Mouse (Mus musculus) thymus, postnatal 25 days (tissue): ENCODE data around the gene Pdcd7.

Experiments used
- DNase-seq: peaks from one replicate; pipeline ENCODE4 v3.0.0; 2022

Pdcd7 gene

GRCm38 (mm10) chr9:65404331-65405183 is 58.7 kb downstream of the Pdcd7 start:
- no peak for DNase-seq

- no peak for DNase-seq
These were observed 59.2 kb downstream of the Pdcd7 start for GRCm38 (mm10) chr9:65405184-65405449.

DNA sequence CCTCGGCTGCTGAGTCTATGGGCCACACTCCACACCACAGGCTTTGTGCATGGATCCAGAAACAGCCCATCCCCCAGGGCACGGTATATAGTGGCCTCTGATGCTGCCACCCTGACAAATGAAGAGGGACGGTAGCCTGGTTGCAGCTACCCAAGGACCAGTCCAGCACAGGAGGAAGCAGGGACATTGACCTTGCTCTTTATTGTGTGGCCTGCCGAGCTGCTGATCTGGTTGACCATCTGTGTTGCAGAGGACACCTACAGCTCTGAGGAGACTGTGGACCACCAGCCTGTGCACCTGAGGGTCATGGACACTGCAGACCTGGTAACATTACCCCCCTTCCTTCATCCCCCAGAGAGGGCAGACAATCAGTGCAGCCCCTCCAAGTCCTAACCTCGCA is 61.4 kb downstream of the Pdcd7 start:
- DNase-seq = no peak

GRCm38 (mm10) chr9:65407861-65408260 is 62.0 kb downstream of the Pdcd7 start:
- DNase-seq = no peak

DNA sequence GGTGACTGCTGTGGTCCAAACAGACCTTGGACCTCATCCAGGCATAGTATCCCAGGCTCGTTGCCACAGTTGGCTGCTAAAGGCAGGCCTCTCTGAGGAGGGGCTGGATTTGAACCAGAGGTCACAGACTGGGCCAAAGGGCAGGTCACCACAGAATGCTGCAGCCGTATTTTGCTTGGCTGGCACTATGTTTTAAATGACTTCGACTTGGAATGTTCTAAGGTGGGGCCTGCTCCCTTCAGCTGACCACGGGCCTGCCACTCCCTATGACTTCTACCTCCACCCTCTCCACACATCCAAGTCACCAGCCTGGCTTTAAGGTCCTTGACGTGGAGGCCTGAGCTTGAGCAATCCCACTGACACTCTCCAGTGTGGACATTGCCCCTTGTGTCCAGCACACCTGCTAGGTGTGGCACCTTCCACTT is 63.0 kb downstream of the Pdcd7 start:
- DNase-seq = no peak
